Mouse (Mus musculus) midbrain, postnatal 0 days (tissue): ENCODE results near the gene Slc44a1. TPM values are rescaled to one million over a fixed set of nuclear protein-coding genes. Genes with fewer than 3 reads are reported as not detected.

Source experiments
- ATAC-seq: fragments of 200-750 bp; cut with Nextera tagmentation; 2 replicates; pipeline ENCODE4 v1.8.0; 2017; ENCODE audit warnings: moderate number of reproducible peaks, mild to moderate bottlenecking, moderate TSS enrichment, moderate library complexity; ENCODE audit not compliant: low FRiP score
- DNase-seq: peaks from one replicate; pipeline ENCODE4 v3.0.0-alpha.2; 2015; ENCODE audit warnings: low spot score
- H3K27ac ChIP-seq: fragments of 300-500 bp; sonication (generic); 2 replicates; pipeline ENCODE4 v1.5.1; 2014; ENCODE audit warnings: low read depth, mild to moderate bottlenecking, low read length, mixed read lengths
- H3K27me3 ChIP-seq: fragments of 300-500 bp; sonication (generic); 2 replicates; pipeline ENCODE4 v1.6.1; 2014; ENCODE audit warnings: low read length, control low read depth, mixed read lengths; ENCODE audit not compliant: insufficient read depth
- H3K36me3 ChIP-seq: fragments of 300-500 bp; sonication (generic); 2 replicates; pipeline ENCODE4 v1.6.1; 2014; ENCODE audit warnings: low read length, control low read depth, mixed read lengths; ENCODE audit not compliant: insufficient read depth
- H3K4me1 ChIP-seq: fragments of 300-500 bp; sonication (generic); 2 replicates; pipeline ENCODE4 v1.6.1; 2014; ENCODE audit warnings: mild to moderate bottlenecking, control low read depth, antibody characterized with exemption, low read length, mixed read lengths; ENCODE audit not compliant: insufficient read depth
- H3K4me2 ChIP-seq: fragments of 300-500 bp; sonication (generic); 2 replicates; pipeline ENCODE4 v1.6.1; 2014; ENCODE audit warnings: low read depth, mild to moderate bottlenecking, low read length, mixed read lengths; ENCODE audit not compliant: poor library complexity, severe bottlenecking
- H3K4me3 ChIP-seq: fragments of 300-500 bp; sonication (generic); 2 replicates; pipeline ENCODE4 v1.5.1; 2014; ENCODE audit warnings: low read depth, mild to moderate bottlenecking, low read length, moderate library complexity
- H3K9ac ChIP-seq: fragments of 300-500 bp; sonication (generic); replicated peaks from 2 replicates; pipeline ENCODE4 v1.6.1; 2014; ENCODE audit warnings: mild to moderate bottlenecking, low read length, moderate library complexity, mixed read lengths; ENCODE audit not compliant: poor library complexity, severe bottlenecking
- H3K9me3 ChIP-seq: fragments of 300-500 bp; sonication (generic); 2 replicates; pipeline ENCODE4 v1.6.1; 2016; ENCODE audit warnings: low read length, control low read depth
- CTCF ChIP-seq: IDR thresholded peaks from 2 replicates; pipeline ENCODE4 v1.5.1; 2016; ENCODE audit warnings: antibody characterized with exemption, mild to moderate bottlenecking
- WGBS: fragments of 180-500 bp; shearing (Covaris S2); extraction: QIAGEN DNeasy Blood & Tissue Kit; methylation state at CpG from one replicate; pipeline ENCODE4 v1.1.7; 2014; 5-methylcytosine and 5-hydroxymethylcytosine counted together
- polyA plus RNA-seq: library from polyadenylated mRNA; unstranded; fragments of >200 nt; fragmentation: Nextera tagmentation; extraction: Ambion mirVana; gene quantifications from 2 replicates; pipeline ENCODE4 v1.2.1, GENCODE M21; 2015
- total RNA-seq: library from RNA; depleted of rRNA; stranded (reverse); fragments of >200 nt; gene quantifications from 2 replicates; pipeline ENCODE4 v1.2.3, GENCODE M21; 2014

Slc44a1 gene
- total and polyA plus RNA-seq, 2 experiments from 2014 or later, result 8.6 to 24.2 TPM

GRCm38 (mm10) chr4:53590691-53591447, 150.7 kb downstream of the Slc44a1 start:
- no peaks in the 10 kb centered on the region for H3K9me3 ChIP-seq
- H3K36me3 ChIP-seq, result no peaks in the 10 kb centered on the region
- no peak for TF ChIP-seq CTCF
- no peak overlapping the region for H3K4me2 ChIP-seq
- no peaks in the 10 kb centered on the region for H3K27me3 ChIP-seq
- ATAC-seq, result no peak
- 93% methylated on average over 7 of the region's 7 CpGs for WGBS
- no peak overlapping the region for H3K9ac ChIP-seq
- no peaks in the 10 kb centered on the region for H3K4me1 ChIP-seq
- H3K27ac ChIP-seq, result no peak overlapping the region
- DNase-seq, result no peak
- H3K4me3 ChIP-seq, result no peak overlapping the region

- H3K4me3 ChIP-seq, result no peak overlapping the region
- H3K4me2 ChIP-seq, result no peak overlapping the region
- 72% methylated on average over 11 of the region's 11 CpGs for WGBS
- ATAC-seq (no peak), DNase-seq (no peak)
- no peaks in the 10 kb centered on the region for H3K9me3 ChIP-seq
- no peaks in the 10 kb centered on the region for H3K36me3 ChIP-seq
- no peak overlapping the region for H3K27ac ChIP-seq
- H3K4me1 ChIP-seq, result no peaks in the 10 kb centered on the region
- H3K9ac ChIP-seq, result no peak overlapping the region
- no peak for TF ChIP-seq CTCF
- no peaks in the 10 kb centered on the region for H3K27me3 ChIP-seq
Measured at GRCm38 (mm10) chr4:53591536-53591935, 151.3 kb downstream of the Slc44a1 start.

GRCm38 (mm10) chr4:53591941-53592340, 151.7 kb downstream of the Slc44a1 start:
- DNase-seq, result peak; percentile 24
- Histone ChIP-seq H3K4me1 (no peaks in the 10 kb centered on the region), H3K9me3 (no peaks in the 10 kb centered on the region), H3K4me2 (no peak overlapping the region), H3K36me3 (no peaks in the 10 kb centered on the region), H3K27ac (no peak overlapping the region), H3K27me3 (no peaks in the 10 kb centered on the region), H3K9ac (no peak overlapping the region), H3K4me3 (no peak overlapping the region)
- WGBS, result 56% methylated on average over 8 of the region's 8 CpGs
- ATAC-seq, result no peak
- no peak for TF ChIP-seq CTCF

GRCm38 (mm10) chr4:53592386-53592785, 152.2 kb downstream of the Slc44a1 start:
- TF ChIP-seq CTCF, result no peak
- no peak for ATAC-seq
- Histone ChIP-seq H3K4me3 (no peak overlapping the region), H3K36me3 (no peaks in the 10 kb centered on the region), H3K27me3 (no peaks in the 10 kb centered on the region), H3K9me3 (no peaks in the 10 kb centered on the region), H3K4me1 (no peaks in the 10 kb centered on the region), H3K9ac (no peak overlapping the region), H3K27ac (no peak overlapping the region), H3K4me2 (no peak overlapping the region)
- DNase-seq, result no peak
- WGBS, result 84% methylated on average over 9 of the region's 9 CpGs

GRCm38 (mm10) chr4:53594204-53594603, 154.0 kb downstream of the Slc44a1 start:
- no peak overlapping the region for H3K4me2 ChIP-seq
- 34% methylated on average over 4 of the region's 4 CpGs for WGBS
- no peaks in the 10 kb centered on the region for H3K4me1 ChIP-seq
- H3K36me3 ChIP-seq, result no peaks in the 10 kb centered on the region
- H3K9me3 ChIP-seq, result no peaks in the 10 kb centered on the region
- H3K9ac ChIP-seq, result no peak overlapping the region
- ATAC-seq (peak; percentile 35; the same call in 1 of the 2 replicates), DNase-seq (peak; percentile 91)
- H3K4me3 ChIP-seq, result no peak overlapping the region
- no peaks in the 10 kb centered on the region for H3K27me3 ChIP-seq
- H3K27ac ChIP-seq, result no peak overlapping the region
- peak; percentile 94 for TF ChIP-seq CTCF

- 60% methylated on average over 12 of the region's 12 CpGs for WGBS
Measured at GRCm38 (mm10) chr4:53595246-53596062, 155.2 kb downstream of the Slc44a1 start.

More at GRCm38 (mm10) chr4:53595246-53596062, 155.2 kb downstream of the Slc44a1 start:
- no peaks in the 10 kb centered on the region for H3K4me1 ChIP-seq
- H3K9me3 ChIP-seq, result no peaks in the 10 kb centered on the region
- H3K9ac ChIP-seq, result no peak overlapping the region
- H3K4me3 ChIP-seq, result no peak overlapping the region
- DNase-seq (peak; percentile 24), ATAC-seq (no peak)
- TF ChIP-seq CTCF, result no peak
- no peak overlapping the region for H3K27ac ChIP-seq
- H3K4me2 ChIP-seq, result no peak overlapping the region
- H3K36me3 ChIP-seq, result no peaks in the 10 kb centered on the region
- H3K27me3 ChIP-seq, result no peaks in the 10 kb centered on the region
